Mouse (Mus musculus) left cerebral cortex, adult 2 months (tissue): ENCODE results near the gene Cetn4. TPM values are rescaled to one million over a fixed set of nuclear protein-coding genes. Genes with fewer than 3 reads are reported as not detected.
A peak's percentile ranks its signal among the peaks of the same experiment; 100 is the strongest.

Source experiments
- DNase-seq, 2 experiments: peaks; one replicate each; pipeline ENCODE4 v3.0.0; 2021 to 2022; ENCODE audit warnings: low spot score in 2 of 2, mixed read lengths in 1 of 2; ENCODE audit errors: extremely low spot score in 1 of 2
- H3K27ac ChIP-seq: fragments of 200-600 bp; 2 replicates; pipeline ENCODE4 v1.8.1; 2022
- H3K4me3 ChIP-seq: fragments of 200-600 bp; 2 replicates; pipeline ENCODE4 v1.8.1; 2022
- CTCF ChIP-seq: fragments of 200-600 bp; IDR thresholded peaks from 2 replicates; pipeline ENCODE4 v1.8.1; 2022; ENCODE audit warnings: antibody characterized with exemption, mild to moderate bottlenecking, moderate library complexity
- intact Hi-C: fragments of 180-260 bp; cut with DNase I; formaldehyde crosslinking; loops from one replicate; pipeline ENCODE4 v1.15.1; 2025
- total RNA-seq, 2 experiments: library from RNA; stranded (reverse); gene quantifications; 2 replicates each; pipeline ENCODE4 v1.2.3; 2021

Gene Cetn4
- total RNA-seq, 2 experiments from 2014 or later = 9.3 to 11.6 TPM

GRCm38 (mm10) chr3:37259331-37259999, 53.0 kb downstream of the Cetn4 start:
- TF ChIP-seq CTCF = no peak
- DNase-seq = peak; percentile 16 to 72
- Histone ChIP-seq H3K4me3 (no peak overlapping the region), H3K27ac (no peak overlapping the region)
- intact Hi-C loops = loop anchor here (2.0 kb wide), 1 partner anchor 53 kb away; the partner anchor contains the start of genes Bbs12 and Cetn4

GRCm38 (mm10) chr3:37257776-37258175, 54.7 kb downstream of the Cetn4 start:
- intact Hi-C loops = loop anchor here (2.0 kb wide), 1 partner anchor 55 kb away; the partner anchor contains the start of genes Bbs12 and Cetn4
- Histone ChIP-seq H3K27ac (no peak overlapping the region), H3K4me3 (no peak overlapping the region)
- DNase-seq = no peak
- no peak for TF ChIP-seq CTCF

Other genes with a start within 250 kb of the Cetn4 start
- not detected for gene Adad1, start 249.2 kb downstream of the Cetn4 start, total RNA-seq
- gene Il2, start 186.7 kb downstream of the Cetn4 start, total RNA-seq = not detected
- under 1 TPM in 1 of 2 experiments, not detected in 1; 0.14 TPM for gene Il21, start 80.1 kb downstream of the Cetn4 start, total RNA-seq
- gene Bbs12, start 154 bp downstream of the Cetn4 start, total RNA-seq = 1 to 10 TPM; 5.5 to 6.0 TPM
- 1 to 10 TPM; 4.2 to 4.4 TPM for gene Fgf2, start 35.6 kb upstream of the Cetn4 start, total RNA-seq
- gene Spata5, start 107.2 kb upstream of the Cetn4 start, total RNA-seq = 10 to 100 TPM; 19.1 to 20.4 TPM
- gene Nudt6, start 107.5 kb upstream of the Cetn4 start, total RNA-seq = 1 to 10 TPM; 6.2 to 8.4 TPM